Mouse (Mus musculus): ENCODE measurements around the gene Tbl1x. TPM values are rescaled to one million over a fixed set of nuclear protein-coding genes. Genes with fewer than 3 reads are reported as not detected.

The Tbl1x gene
- total and polyA plus RNA-seq, 3 experiments: 22.0 to 65.2 (median 27.0) TPM

- Histone ChIP-seq H3K36me3 (replicated peaks in 1 of 2; ENCODE audit: control insufficient read depth in 1 of 2, insufficient read depth in 1 of 2, low read length in 1 of 2) (peaks cover 0 to 12% of the 10 kb centered on the region in 2 experiments), H3K79me2 (replicated peaks; ENCODE audit: control insufficient read depth, extremely low read depth, insufficient read depth, poor library complexity, severe bottlenecking) (0 out of 2 replicates have a peak, but pooled peaks cover 11% of the 10 kb centered on the region), H3K27ac (ENCODE audit: insufficient read depth, low read depth) (no peak overlapping the region), H3K4me2 (ENCODE audit: insufficient read depth, low read depth, poor library complexity, severe bottlenecking) (no peak overlapping the region), H3K9me3 (replicated peaks; ENCODE audit: low read length) (no peaks in the 10 kb centered on the region), H3K4me3 (replicated peaks in 1 of 3; ENCODE audit: low read depth in 2 of 3, low read length in 2 of 3, poor library complexity in 1 of 3) (no peak overlapping the region), H3K27me3 (replicated peaks) (no peaks in the 10 kb centered on the region), H3K4me1 (ENCODE audit: control insufficient read depth in 1 of 2, insufficient read depth in 2 of 2) (peaks cover 6 to 38% of the 10 kb centered on the region in 2 experiments; a peak in 3 of 4 replicates), H3K9ac (ENCODE audit: insufficient read depth, low read depth) (no peak overlapping the region)
- peak; percentile 18 for DNase-seq (ENCODE audit: extremely low read depth)
- in situ Hi-C loops (cut with MboI; ENCODE audit: low pct_ligation_motif_present, low pct_unique_long_range_greater_than_20kb, low sequenced_read_pairs) (no loop called here), dilution Hi-C loops (cut with MboI; ENCODE audit: extremely low pct_ligation_motif_present, extremely low pct_unique_long_range_greater_than_20kb, low sequenced_read_pairs) (no loop called here)
- TF ChIP-seq ETS1 (conservative IDR thresholded peaks at IDR 0.05; ENCODE audit: low read depth, low read length) (no peak), MXI1 (IDR thresholded peaks at IDR 0.05; ENCODE audit: low read depth, low read length) (no peak), TCF12 (IDR thresholded peaks at IDR 0.05; ENCODE audit: low read depth, low read length) (no peak), USF1 (IDR thresholded peaks at IDR 0.05; ENCODE audit: low read depth, low read length) (no peak), MEF2A (IDR thresholded peaks at IDR 0.05; ENCODE audit: borderline replicate concordance, low read depth, low read length) (no peak), RAD21 (IDR thresholded peaks at IDR 0.05; ENCODE audit: low read depth, low read length) (no peak), GABPA (IDR thresholded peaks at IDR 0.05; ENCODE audit: insufficient replicate concordance, low read depth, low read length) (no peak), CTCF (conservative IDR thresholded peaks at IDR 0.05 in 1 of 2, IDR thresholded peaks at IDR 0.05 in 1 of 2; ENCODE audit: low read depth in 2 of 2, low read length in 2 of 2) (no peak), ELF1 (IDR thresholded peaks at IDR 0.05; ENCODE audit: low read depth, low read length) (no peak), HCFC1 (IDR thresholded peaks at IDR 0.05; ENCODE audit: low read depth, low read length) (no peak), NELFE (IDR thresholded peaks at IDR 0.05; ENCODE audit: low read depth, low read length) (no peak), ZC3H11A (IDR thresholded peaks at IDR 0.05; ENCODE audit: low read depth, low read length) (no peak), SIN3A (IDR thresholded peaks at IDR 0.05; ENCODE audit: low read length) (no peak), NRF1 (IDR thresholded peaks at IDR 0.05; ENCODE audit: low read depth, low read length) (no peak), IRF4 (IDR thresholded peaks at IDR 0.05; ENCODE audit: low read depth, low read length) (no peak), BHLHE40 (IDR thresholded peaks at IDR 0.05; ENCODE audit: low read depth, low read length) (no peak), E2F4 (IDR thresholded peaks at IDR 0.05; ENCODE audit: insufficient replicate concordance, low read depth, low read length) (no peak), JUN (IDR thresholded peaks at IDR 0.05; ENCODE audit: insufficient read depth, low read depth, low read length) (no peak), POLR2AphosphoS2 (IDR thresholded peaks at IDR 0.05; ENCODE audit: low read depth, low read length) (no peak), MYC (IDR thresholded peaks at IDR 0.05; ENCODE audit: low read depth, low read length) (no peak)
These were observed 34.7 kb downstream of the Tbl1x start for GRCm38 (mm10) chrX:77545362-77546078.
